Mouse (Mus musculus): Measurements from ENCODE around the gene Dock9.
A peak's percentile ranks its signal among the peaks of the same experiment; 100 is the strongest.

Dock9 gene

DNA sequence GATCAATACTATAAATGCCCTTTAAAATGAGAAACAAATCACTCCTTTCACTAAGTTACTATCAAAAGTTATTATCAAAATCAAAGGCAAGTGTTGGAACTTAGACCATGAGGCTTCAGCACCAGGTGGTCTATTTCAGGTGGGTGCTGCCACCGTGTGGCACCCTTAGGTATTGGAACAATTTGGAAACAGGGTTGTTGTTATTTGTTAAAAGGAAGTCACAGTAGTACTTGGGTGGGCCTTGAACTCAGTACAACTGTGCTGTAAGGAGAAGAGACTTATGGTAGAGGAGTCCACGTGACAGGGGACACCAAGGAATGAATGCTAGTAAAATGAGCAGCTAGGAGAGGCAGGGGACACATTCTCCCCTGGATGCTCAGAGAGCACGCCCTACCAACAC is 218.6 kb downstream of the Dock9 start:
- peak; percentile 32 for DNase-seq

DNA sequence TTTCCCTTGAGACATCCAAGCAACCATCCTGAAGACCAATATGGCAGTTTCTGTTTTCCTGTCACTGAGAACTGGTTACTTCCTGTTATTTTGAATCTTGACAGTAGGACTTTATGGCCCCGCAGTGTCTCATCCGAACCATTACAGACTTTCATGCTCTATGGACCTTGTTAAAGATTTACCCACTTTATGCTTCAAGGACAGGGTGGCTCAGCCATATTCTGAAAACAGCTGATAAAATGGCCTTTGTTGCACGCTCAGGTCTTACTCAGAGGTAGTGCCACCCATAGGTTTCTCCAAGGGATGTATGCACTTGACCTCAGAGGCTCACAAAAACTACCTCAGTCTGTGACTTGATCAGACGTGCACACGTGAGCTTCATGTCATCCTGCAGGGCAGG is 224.2 kb downstream of the Dock9 start:
- DNase-seq, result no peak

DNA sequence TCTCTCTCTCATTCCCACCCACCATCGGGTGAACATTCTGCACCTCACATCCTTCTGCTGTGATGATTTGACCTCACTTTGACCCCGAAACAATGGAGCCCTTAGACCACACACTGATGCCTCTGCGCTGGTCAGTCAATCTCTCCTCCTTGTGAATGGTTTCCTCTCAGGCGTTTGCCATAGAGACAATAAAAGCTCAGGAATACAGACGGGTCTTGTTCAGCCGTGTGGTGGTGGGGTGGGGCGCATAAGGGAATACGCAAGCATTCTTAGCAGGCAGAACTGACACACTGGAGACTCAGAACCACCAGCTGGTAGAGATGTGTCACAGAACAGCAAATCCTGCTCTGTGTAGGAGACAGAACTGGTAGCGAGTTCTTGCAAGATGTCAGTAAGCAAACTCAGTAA is 230.8 kb downstream of the Dock9 start:
- no peak for DNase-seq

DNA sequence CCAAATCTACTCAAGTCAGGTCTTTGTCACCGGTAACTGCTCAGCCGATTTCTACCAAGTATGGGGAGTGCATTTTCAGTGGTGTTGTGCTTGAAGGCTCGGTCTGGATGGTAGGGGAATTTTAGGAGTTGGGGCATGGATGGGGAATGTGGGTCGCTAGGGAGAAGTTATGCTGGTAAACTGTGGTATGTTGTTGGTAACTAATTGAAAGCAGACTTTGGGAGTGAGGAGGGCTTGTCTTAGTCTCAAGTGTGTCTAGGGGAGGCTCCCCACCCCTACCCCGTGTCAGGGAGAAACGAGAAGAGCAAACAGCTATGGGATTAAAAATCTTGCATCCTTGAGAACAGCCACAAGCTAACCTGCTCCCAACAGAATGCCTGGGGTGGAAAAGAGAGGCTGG is 231.7 kb downstream of the Dock9 start:
- DNase-seq, result no peak

DNA sequence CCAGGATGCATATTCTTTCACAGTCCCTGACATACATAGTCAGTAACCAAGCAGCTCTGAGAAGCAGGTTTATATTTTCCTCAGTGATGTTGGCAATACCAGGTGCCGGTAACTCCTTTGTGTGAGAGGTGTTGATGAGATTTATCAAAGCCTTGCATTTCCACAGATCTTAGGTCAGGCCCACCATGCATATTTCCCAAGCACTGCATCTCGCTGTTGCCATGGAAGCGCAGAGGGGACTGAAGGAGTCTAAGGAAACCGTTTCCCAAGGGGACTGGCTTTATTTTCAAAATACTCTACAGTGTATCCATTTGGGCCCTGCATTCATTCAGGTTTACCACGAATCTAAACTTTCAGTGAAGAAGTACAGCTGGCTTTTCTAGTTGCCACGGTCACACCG is 233.0 kb downstream of the Dock9 start:
- DNase-seq, result no peak

DNA sequence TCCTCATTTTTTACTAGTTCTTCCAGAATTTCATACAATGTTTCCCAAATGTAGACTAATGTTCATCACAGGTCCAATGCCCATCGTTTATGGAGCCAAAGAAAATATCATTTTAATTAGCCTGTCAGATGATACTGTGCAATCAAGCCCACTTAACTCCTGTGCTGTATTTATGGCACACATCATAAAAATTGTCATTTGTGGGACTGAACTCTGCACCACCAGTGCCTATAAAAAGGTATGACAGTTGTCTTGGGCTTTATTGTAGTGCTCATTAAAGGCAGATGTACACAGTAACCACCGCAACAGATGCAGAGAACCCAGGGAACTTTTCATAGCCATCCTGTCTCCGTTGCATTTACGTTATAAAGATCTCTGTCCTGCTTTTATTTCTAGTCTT is 233.7 kb downstream of the Dock9 start:
- DNase-seq, result no peak

DNA sequence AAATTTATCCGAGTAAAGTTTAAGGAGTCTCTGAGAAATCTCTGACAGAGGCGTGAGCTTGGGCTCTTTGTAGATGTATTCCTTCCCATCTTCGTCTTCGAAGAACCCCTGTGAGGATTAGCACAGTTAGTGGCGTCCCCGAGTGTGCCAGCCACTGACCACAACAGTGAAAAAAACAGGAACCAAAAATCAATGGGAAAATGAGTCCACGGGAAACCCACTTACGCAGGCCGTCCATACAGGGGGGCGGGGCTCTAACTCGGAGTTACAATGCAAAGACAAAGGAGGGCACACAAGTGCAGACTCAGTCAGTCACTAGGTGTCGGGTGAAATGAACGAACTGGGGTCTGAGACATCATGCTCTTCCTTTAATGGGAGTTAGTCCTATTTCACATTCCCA is 238.6 kb downstream of the Dock9 start:
- no peak for DNase-seq

DNA sequence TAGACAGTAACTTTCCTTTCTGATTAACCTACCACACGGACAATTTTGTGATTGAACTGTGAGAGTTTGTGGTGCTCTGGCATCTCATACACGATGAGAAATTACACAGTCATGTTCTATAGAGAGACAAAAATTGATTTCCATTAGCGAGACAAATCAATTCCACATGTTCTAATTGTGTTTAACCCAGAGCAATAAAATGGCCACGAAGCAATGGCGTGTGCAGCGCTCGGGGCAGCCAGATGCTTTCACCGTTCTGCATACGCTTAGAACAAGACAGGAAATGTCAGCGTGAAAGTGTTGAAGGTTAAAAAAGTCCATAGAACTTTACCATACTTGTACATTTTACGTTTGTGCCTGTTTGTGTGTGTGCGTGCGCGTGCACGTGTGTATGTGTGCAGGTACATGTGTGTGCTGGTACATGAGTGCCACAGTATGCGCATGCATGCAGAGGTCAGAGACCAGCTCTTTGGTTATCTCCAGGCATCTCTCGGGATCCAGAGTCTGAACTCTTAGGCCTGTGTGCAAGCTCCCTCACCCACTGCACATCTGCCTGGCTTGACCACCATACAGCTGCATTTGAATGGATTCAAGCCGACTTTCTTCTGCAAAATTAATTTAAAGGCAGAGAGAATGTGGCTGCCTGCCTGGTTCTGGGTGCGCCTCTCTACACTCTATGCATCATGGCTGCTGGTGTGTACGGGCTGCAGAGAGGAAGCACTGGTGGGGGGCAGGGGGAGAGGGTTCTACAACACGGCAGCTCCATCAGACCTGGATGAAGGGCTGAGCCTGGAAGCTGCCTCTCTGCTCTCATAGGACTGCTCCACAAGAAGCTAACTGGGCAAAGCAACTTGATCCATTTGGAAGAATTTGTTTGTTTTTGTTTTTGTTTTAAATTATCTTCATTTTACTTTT is 241.0 kb downstream of the Dock9 start:
- DNase-seq, result no peak

DNA sequence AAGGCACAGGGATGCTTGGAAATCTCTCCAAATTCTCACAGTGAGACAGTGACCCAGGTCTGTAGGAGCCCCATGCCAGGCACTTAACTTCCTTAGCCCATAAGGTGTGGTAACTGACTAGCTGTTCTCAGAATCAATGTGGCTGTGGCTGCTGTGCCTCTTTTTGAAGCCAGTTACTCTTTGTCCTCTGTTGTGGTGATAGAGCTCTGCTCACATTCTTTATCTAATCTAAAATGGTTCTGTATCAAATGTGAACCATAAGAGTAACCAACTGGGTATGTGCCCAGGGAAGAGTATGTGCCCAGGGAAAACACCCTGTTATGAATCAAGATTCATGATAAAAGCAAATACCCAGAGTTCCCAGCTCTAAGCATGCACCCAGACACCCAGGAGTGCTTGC is 243.9 kb downstream of the Dock9 start:
- DNase-seq, result no peak

DNA sequence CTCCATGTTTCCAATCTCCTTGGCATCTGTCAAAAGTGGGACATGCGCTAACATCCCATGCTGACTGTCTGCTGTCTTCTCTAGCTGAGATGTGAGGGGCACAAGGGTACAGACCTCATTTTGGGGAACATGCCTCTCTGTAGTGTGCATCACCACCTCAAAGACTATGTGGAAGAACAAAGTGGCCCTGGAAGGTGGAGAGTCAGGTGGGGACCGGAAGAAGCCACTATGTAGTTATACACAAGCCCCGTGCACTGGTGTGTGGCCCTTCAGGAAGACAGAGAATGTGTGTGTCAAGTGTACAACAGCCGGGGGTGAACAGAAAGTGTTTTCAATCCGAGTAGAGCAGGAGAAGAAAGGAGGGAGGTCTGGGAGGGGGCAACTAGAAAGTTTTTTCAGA is 245.1 kb downstream of the Dock9 start:
- DNase-seq, result no peak

DNA sequence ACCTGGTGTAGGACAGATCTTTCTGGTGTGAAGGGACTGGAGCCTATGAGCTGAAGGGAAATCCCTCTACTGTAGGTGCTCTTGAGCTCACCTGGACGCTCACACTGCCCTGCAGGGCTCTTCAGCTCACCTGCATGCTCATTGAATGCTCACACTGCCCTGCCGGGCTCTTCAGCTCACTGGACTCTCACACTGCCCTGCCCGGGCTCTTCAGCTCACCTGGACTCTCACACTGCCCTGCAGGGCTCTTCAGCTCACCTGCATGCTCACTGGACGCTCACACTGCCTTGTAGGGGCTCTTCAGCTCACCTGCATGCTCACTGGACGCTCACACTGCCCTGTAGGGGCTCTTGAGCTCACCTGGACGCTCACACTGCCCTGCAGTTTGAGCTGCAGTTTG is 247.8 kb downstream of the Dock9 start:
- DNase-seq, result no peak

DNA sequence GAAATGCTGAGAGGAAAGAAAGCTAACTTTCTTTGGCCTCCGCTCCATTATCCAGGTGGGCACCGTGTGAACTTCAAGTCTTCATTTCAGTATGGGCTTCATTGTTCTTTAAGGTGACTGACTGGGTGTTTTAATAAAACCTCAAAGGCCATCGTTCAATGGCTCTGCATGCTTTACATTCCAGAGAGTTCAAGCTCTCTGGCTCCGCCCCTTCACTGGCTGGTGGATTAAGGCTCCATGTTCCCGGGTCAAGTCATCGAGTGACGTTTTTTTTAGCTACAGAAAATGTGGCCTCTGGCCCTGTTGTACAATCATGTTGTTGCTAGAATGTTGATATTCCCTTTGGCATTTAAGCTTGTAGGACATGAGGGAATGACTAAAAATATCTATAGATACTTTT is 249.9 kb downstream of the Dock9 start:
- DNase-seq, result peak; percentile 59

DNA sequence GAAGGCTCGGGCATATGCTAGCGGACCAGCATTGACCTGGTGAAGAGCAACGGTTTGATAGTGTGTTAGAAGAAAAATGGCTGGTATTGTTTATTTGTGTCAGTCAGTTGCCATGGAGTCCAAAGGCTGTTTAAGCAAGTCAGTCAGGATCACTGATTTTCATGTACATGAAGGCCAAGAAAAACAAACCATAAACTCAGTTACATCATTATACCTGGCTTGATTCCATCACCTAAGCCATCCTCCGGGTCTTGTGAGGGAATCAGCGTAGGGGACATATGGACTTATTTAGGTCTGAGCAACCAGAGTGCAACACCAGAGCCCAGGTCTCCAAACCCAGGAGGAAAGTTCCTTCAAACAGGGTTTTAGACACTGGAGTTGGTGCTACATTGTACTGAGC is 251.0 kb downstream of the Dock9 start:
- no peak for DNase-seq

DNA sequence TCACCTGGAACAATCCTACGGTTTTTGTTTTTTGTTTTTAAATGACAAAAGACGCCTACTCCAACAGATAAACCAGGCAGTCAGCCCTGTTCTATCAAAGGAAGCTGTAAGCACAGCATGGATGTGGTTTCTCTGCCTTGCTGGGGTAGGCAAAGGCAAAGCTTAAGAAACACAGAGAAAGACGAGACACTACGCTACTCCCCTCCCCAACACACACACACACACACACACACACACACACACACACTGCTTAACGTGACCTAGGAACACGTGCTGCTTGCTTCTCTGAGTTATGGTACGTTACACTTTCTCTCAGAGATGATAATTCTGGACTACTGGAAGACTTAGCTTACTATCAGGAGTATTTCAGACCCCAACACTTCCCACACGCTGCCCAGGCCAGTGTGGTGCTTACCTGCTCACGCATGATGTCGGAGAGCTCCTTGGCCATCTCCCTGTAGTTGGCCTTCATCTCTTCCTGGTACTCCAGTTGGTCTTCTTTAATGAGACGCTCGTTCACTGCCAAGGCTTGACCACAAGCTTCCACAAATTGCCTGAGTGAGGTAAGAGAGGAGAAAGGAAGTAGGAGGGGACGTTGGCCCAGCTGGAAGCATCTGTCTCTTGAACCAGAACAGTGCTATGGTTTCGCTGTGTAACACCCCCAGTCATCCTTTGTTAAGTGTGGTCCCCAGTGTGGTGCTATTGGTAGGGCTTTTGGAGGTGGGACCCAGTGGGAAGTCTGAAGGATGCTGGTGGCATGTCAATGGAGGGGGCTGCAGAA is 251.9 kb downstream of the Dock9 start:
- no peak for DNase-seq

DNA sequence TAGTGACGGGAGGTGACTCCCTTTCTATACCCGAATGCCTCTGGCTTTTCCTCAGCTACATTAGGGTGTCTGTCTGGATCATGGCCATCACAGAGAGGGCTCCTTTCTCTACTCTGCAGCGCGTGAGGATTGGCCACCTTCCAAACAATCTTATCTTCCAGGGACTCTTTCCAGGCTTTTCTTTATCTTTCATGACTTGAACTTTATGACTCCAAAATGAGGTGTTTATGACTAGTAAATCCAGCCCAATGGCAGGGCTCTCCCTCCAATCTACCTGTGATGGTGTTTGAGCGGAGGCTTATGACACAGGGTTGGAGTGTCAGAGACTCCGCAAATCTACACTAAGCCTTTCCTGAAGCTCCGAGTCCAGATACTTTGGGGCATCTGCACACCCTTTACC is 256.4 kb downstream of the Dock9 start:
- DNase-seq, result no peak

DNA sequence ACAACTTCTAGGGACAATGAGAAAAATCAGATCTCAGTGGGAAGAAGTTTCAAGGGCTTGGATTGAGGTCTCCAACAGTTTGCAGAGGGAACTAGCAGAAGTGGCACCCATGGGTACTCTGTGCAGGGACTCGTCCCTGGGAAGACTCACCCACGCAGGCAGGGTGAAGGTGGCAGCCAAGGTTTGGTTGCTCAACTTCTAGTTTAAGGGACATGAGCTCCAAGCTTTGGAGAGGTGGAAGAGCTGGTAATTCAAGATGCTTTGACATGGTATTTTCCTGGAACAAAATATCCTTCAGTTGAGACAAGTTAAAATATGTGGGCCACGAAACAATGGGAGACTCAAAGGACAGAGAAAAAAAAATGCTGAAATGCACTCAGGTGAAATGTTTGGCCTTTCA is 263.1 kb downstream of the Dock9 start:
- DNase-seq, result no peak

DNA sequence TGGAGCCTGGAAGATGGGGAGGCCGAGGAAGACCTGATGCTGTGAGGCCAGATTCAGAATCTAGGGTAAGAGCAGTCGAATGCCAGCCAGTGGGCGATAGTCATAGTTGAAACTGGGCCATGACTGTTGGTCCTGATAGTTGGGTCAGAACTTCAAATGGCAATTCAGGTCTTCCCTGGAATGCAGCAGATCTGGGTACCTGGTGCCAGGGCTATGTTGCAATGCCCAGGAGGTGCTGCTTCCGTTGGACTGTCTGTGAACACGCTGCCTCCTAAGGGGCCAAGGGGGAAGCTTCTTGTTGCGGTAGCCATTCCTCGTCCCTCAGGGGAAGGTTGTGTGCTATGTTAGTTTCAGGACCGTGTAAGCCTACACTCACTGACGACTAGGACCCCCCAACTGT is 266.8 kb downstream of the Dock9 start:
- no peak for DNase-seq

DNA sequence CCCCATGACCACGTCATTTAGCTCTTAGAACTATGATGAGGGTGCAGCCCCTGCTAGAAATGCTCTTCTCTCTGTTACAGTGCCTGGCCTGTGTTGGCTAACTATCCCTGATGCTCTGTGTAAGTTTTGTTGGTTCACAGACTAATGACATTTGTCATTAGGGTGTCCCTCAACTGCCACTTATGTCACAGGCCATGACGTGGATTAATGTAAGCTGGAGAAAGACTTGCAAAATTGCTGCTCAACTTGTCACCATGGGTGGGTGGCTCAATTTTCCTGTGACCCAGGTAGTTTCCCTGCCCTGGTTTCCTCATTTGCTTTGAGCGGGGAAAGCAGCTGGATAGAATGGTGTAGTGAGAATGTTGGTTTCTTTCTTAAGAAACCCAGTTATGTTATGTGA is 269.8 kb downstream of the Dock9 start:
- no peak for DNase-seq

DNA sequence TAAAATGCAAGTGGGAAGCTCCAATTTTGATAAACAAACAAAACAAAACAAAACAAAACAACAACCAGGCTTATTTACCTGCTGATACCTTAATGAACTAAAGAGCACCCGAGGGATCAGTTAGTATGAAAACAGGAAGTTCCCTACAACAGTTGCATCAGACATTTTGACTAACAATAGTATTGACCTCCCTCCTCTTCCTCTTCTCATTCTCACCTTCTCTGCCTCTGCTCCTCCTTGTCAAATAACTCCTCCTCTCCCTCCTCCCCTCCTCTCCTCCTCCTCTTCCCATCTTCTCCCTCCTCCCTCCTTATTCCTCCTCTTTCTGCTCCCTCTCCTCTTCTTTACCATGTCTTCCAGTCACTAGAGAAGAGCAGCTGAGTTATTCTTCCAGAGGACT is 270.4 kb downstream of the Dock9 start:
- no peak for DNase-seq

DNA sequence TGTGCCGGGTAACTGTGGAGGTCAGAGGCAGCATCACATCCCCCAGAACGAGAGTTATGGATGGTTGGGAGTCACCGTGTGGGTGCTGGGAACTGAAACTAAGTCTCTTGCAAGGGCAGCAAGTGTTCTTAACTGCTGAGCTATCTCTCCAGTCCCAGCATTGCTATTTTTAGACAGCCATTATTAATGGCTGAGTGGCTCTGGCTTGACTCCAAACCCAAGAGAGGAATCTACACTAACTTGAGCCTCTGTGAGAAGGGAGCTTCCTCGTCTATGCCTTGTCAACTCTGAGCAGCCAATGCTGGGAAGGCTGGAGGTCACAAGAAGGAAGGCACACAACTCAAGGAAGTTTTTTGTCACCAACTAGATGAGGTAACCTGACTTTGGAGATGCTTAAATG is 275.9 kb downstream of the Dock9 start:
- DNase-seq, result peak; percentile 56

DNA sequence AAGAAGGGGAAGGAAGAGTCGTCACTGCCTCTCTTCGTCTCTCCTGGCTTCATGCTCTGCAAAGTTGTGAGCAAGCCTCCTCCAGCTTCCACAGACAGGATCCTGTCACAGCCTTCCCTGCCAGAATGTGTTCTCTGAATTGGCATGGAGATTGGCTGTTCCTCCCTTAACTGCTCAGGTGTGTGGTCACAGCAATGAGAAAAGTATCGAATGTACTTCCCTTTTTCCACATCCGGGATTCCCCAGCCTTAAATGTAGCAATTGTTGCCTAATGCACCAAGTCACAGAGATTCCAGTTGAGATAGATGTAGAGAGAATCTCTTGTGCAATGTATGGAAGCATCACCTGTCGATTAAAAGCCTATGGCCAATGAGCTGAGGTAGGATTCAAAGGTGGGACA is 280.8 kb downstream of the Dock9 start:
- DNase-seq, result no peak

DNA sequence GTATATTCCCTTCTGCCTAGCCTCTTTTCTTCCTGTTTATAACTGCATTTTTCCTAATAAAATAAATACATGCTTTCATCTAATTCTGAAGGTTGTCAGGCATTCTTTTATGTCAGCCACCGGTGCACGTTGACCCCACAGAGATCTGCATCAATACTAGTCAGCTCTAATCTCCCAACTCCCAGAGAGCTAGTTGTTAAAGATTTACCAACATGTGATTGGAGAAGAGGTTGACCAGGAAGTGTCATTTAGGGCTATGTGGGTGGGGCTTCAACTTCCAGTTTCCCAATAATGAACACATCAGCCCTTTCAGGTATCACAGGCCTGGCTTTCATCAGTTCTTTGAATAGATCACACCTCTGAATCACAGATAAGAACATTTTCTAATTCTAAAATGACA is 288.7 kb downstream of the Dock9 start:
- no peak for DNase-seq

DNA sequence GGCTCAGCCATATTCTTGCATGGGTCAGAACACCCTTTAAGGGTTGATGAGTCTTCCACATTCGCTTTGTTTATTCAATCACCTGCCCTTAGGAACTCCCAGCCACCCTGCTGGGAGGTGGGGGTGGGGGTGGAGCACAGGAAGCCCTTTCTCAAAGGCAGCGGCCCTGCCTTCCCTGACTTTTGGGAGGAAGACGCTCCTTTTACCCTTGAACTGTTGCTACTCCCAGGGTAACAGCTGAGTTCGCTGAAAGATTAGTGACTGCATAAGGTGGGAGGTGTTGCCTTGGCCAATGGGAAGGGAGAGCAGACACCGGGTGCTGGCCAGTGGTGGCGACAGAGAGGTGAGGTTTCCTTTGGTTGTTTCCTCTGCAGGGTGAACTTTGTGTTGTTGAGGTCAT is 291.3 kb downstream of the Dock9 start:
- DNase-seq, result peak; percentile 63

DNA sequence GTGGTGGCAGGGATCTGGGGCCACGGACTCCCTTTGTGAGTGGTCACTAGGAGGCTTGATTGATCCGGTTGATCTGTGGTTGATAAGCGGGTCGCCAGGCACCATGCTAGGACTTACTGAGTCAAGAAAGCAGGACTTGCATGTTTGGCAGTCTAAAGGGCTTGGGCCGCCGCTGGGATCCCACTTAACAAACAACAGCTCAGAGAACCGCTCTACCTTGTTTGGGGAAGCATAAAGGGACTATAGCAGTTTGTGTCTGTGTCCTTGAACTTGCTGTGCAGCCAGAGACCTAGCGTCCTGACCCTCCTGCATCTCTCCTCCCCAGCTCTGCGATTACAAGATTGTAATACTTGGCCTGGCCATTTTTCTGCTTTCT is 292.2 kb downstream of the Dock9 start:
- DNase-seq, result no peak

Data from kidney, adult 11 months (tissue).